Mouse (Mus musculus): ENCODE measurements at regions not wholly inside any gene's neighbourhood (a gene's known extent, or its start where the extent isn't known, plus 50 kb on each side); places are given as distances from the start of the nearest gene placed in this dataset.

DNA sequence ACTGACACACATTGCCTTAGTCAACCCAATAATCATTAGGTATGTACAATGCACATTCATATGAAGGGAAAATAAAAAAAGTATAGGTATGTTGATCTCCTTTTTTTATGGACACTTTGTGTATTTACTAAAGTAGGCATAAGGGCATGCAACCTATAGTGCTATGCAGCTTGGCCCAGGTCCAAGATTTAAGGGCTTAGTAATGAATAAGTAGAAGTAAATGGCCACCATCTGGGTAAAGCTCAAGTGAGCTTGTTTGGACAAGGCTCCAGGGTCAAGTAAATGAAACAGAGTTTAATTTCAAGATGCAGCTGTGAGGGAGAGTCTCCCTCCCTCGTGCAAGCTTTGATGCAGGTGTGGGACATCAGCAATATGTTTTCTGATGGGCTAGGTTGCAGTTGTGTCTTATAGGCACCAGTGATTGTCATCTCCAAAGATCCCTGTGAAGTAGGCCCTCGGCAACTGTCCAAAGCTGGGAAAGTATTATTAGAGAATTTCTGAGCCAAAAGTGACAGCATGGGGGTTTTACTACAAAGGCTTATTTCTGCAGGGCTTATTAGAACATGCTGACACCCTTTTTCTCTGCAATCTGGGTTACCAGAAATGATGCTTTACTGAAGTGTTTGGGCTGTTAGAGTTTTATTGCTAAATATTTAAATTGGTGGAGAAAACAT is 1030.5 kb upstream of the Cdh8 start:
- Histone ChIP-seq H3K36me3 (ENCODE audit: control insufficient read depth, insufficient read depth, low read length) (no peaks in the 10 kb centered on the region), H3K4me3 (ENCODE audit: low read depth, low read length) (no peak overlapping the region), H3K9ac (ENCODE audit: low read length) (no peak overlapping the region), H3K27ac (ENCODE audit: low read depth, low read length) (no peak overlapping the region), H3K4me2 (no peak overlapping the region), H3K4me1 (ENCODE audit: control insufficient read depth, insufficient read depth, low read length) (no peaks in the 10 kb centered on the region), H3K9me3 (ENCODE audit: control insufficient read depth, low read length) (no peaks in the 10 kb centered on the region), H3K27me3 (ENCODE audit: control insufficient read depth, insufficient read depth, low read length) (no peaks in the 10 kb centered on the region)
- ATAC-seq (ENCODE audit: low FRiP score) (no peak), DNase-seq (ENCODE audit: low spot score, missing footprints) (no peak)
- WGBS: 68% methylated on average over 2 of the region's 2 CpGs

Data from midbrain, embryonic 11.5 days (tissue).